Mouse (Mus musculus): ENCODE measurements around the gene Lrtm1. TPM values are rescaled to one million over a fixed set of nuclear protein-coding genes. Genes with fewer than 3 reads are reported as not detected.

Lrtm1 gene
- polyA plus RNA-seq, 1 experiment from 2014 or later: 0.15 TPM

GRCm38 (mm10) chr14:29040606-29041364 lies 22.8 kb downstream of the Lrtm1 start:
- no peak overlapping the region for H3K4me2 ChIP-seq (ENCODE audit: low read depth, severe bottlenecking)
- no peaks in the 10 kb centered on the region for H3K4me1 ChIP-seq (ENCODE audit: control insufficient read depth, insufficient read depth, low read length)
- no peaks in the 10 kb centered on the region for H3K9me3 ChIP-seq (ENCODE audit: control insufficient read depth, low read length)
- H3K9ac ChIP-seq (ENCODE audit: low read length): no peak overlapping the region
- H3K27ac ChIP-seq (replicated peaks; ENCODE audit: low read depth, low read length): no peak overlapping the region
- ATAC-seq (ENCODE audit: insufficient number of reproducible peaks, low FRiP score, low TSS enrichment, low read depth) (no peak), DNase-seq (ENCODE audit: low spot score) (no peak)
- no peaks in the 10 kb centered on the region for H3K36me3 ChIP-seq (ENCODE audit: control insufficient read depth, insufficient read depth, low read length)
- 51% methylated on average over 9 of the region's 9 CpGs for WGBS
- H3K27me3 ChIP-seq (ENCODE audit: control insufficient read depth, insufficient read depth, low read length): no peaks in the 10 kb centered on the region
- H3K4me3 ChIP-seq (ENCODE audit: low read depth, low read length): no peak overlapping the region

- Histone ChIP-seq H3K4me2 (ENCODE audit: low read depth, severe bottlenecking) (no peak overlapping the region), H3K27ac (replicated peaks; ENCODE audit: low read depth, low read length) (no peak overlapping the region), H3K4me1 (ENCODE audit: control insufficient read depth, insufficient read depth, low read length) (no peaks in the 10 kb centered on the region), H3K27me3 (ENCODE audit: control insufficient read depth, insufficient read depth, low read length) (no peaks in the 10 kb centered on the region), H3K9me3 (ENCODE audit: control insufficient read depth, low read length) (no peaks in the 10 kb centered on the region), H3K9ac (ENCODE audit: low read length) (no peak overlapping the region), H3K36me3 (ENCODE audit: control insufficient read depth, insufficient read depth, low read length) (no peaks in the 10 kb centered on the region), H3K4me3 (ENCODE audit: low read depth, low read length) (no peak overlapping the region)
- no peak for ATAC-seq (ENCODE audit: insufficient number of reproducible peaks, low FRiP score, low TSS enrichment, low read depth)
- 85% methylated on average over 1 of the region's 1 CpGs for WGBS
- no peak for DNase-seq (ENCODE audit: low spot score)
These were observed 23.5 kb downstream of the Lrtm1 start for GRCm38 (mm10) chr14:29041498-29041897.

GRCm38 (mm10) chr14:29042355-29042754 lies 24.3 kb downstream of the Lrtm1 start:
- H3K4me2 ChIP-seq (ENCODE audit: low read depth, severe bottlenecking): no peak overlapping the region
- DNase-seq (ENCODE audit: low spot score) (no peak), ATAC-seq (ENCODE audit: insufficient number of reproducible peaks, low FRiP score, low TSS enrichment, low read depth) (no peak)
- no peaks in the 10 kb centered on the region for H3K9me3 ChIP-seq (ENCODE audit: control insufficient read depth, low read length)
- no peak overlapping the region for H3K9ac ChIP-seq (ENCODE audit: low read length)
- no peak overlapping the region for H3K27ac ChIP-seq (replicated peaks; ENCODE audit: low read depth, low read length)
- no peaks in the 10 kb centered on the region for H3K4me1 ChIP-seq (ENCODE audit: control insufficient read depth, insufficient read depth, low read length)
- H3K27me3 ChIP-seq (ENCODE audit: control insufficient read depth, insufficient read depth, low read length): no peaks in the 10 kb centered on the region
- no peak overlapping the region for H3K4me3 ChIP-seq (ENCODE audit: low read depth, low read length)
- 71% methylated on average over 1 of the region's 1 CpGs for WGBS
- H3K36me3 ChIP-seq (ENCODE audit: control insufficient read depth, insufficient read depth, low read length): no peaks in the 10 kb centered on the region

- Histone ChIP-seq H3K27me3 (ENCODE audit: control insufficient read depth, insufficient read depth, low read length) (no peaks in the 10 kb centered on the region), H3K4me3 (ENCODE audit: low read depth, low read length) (no peak overlapping the region), H3K4me1 (ENCODE audit: control insufficient read depth, insufficient read depth, low read length) (no peaks in the 10 kb centered on the region), H3K9me3 (ENCODE audit: control insufficient read depth, low read length) (no peaks in the 10 kb centered on the region), H3K9ac (ENCODE audit: low read length) (no peak overlapping the region), H3K27ac (replicated peaks; ENCODE audit: low read depth, low read length) (no peak overlapping the region), H3K4me2 (ENCODE audit: low read depth, severe bottlenecking) (no peak overlapping the region), H3K36me3 (ENCODE audit: control insufficient read depth, insufficient read depth, low read length) (no peaks in the 10 kb centered on the region)
- no peak for DNase-seq (ENCODE audit: low spot score)
- WGBS: 30% methylated on average over 16 of the region's 16 CpGs
- no peak for ATAC-seq (ENCODE audit: insufficient number of reproducible peaks, low FRiP score, low TSS enrichment, low read depth)
These were observed 34.2 kb downstream of the Lrtm1 start for GRCm38 (mm10) chr14:29051951-29052835.

- Histone ChIP-seq H3K9me3 (ENCODE audit: control insufficient read depth, low read length) (no peaks in the 10 kb centered on the region), H3K27ac (replicated peaks; ENCODE audit: low read depth, low read length) (no peak overlapping the region), H3K4me2 (ENCODE audit: low read depth, severe bottlenecking) (no peak overlapping the region), H3K9ac (ENCODE audit: low read length) (no peak overlapping the region), H3K36me3 (ENCODE audit: control insufficient read depth, insufficient read depth, low read length) (no peaks in the 10 kb centered on the region), H3K27me3 (ENCODE audit: control insufficient read depth, insufficient read depth, low read length) (no peaks in the 10 kb centered on the region), H3K4me3 (ENCODE audit: low read depth, low read length) (no peak overlapping the region), H3K4me1 (ENCODE audit: control insufficient read depth, insufficient read depth, low read length) (no peaks in the 10 kb centered on the region)
- no peak for DNase-seq (ENCODE audit: low spot score)
- no peak for ATAC-seq (ENCODE audit: insufficient number of reproducible peaks, low FRiP score, low TSS enrichment, low read depth)
These were observed 42.7 kb downstream of the Lrtm1 start for GRCm38 (mm10) chr14:29060679-29061078.

GRCm38 (mm10) chr14:29061491-29061890 lies 43.5 kb downstream of the Lrtm1 start:
- H3K27ac ChIP-seq (replicated peaks; ENCODE audit: low read depth, low read length): no peak overlapping the region
- no peaks in the 10 kb centered on the region for H3K36me3 ChIP-seq (ENCODE audit: control insufficient read depth, insufficient read depth, low read length)
- DNase-seq (ENCODE audit: low spot score): no peak
- no peaks in the 10 kb centered on the region for H3K27me3 ChIP-seq (ENCODE audit: control insufficient read depth, insufficient read depth, low read length)
- ATAC-seq (ENCODE audit: insufficient number of reproducible peaks, low FRiP score, low TSS enrichment, low read depth): no peak
- H3K4me3 ChIP-seq (ENCODE audit: low read depth, low read length): no peak overlapping the region
- H3K9ac ChIP-seq (ENCODE audit: low read length): no peak overlapping the region
- no peaks in the 10 kb centered on the region for H3K4me1 ChIP-seq (ENCODE audit: control insufficient read depth, insufficient read depth, low read length)
- no peak overlapping the region for H3K4me2 ChIP-seq (ENCODE audit: low read depth, severe bottlenecking)
- H3K9me3 ChIP-seq (ENCODE audit: control insufficient read depth, low read length): no peaks in the 10 kb centered on the region
- 89% methylated on average over 1 of the region's 1 CpGs for WGBS

- Histone ChIP-seq H3K9me3 (ENCODE audit: control insufficient read depth, low read length) (no peaks in the 10 kb centered on the region), H3K27ac (replicated peaks; ENCODE audit: low read depth, low read length) (no peak overlapping the region), H3K27me3 (ENCODE audit: control insufficient read depth, insufficient read depth, low read length) (no peaks in the 10 kb centered on the region), H3K4me3 (ENCODE audit: low read depth, low read length) (no peak overlapping the region), H3K36me3 (ENCODE audit: control insufficient read depth, insufficient read depth, low read length) (no peaks in the 10 kb centered on the region), H3K4me1 (ENCODE audit: control insufficient read depth, insufficient read depth, low read length) (no peaks in the 10 kb centered on the region), H3K4me2 (ENCODE audit: low read depth, severe bottlenecking) (no peak overlapping the region), H3K9ac (ENCODE audit: low read length) (no peak overlapping the region)
- no peak for DNase-seq (ENCODE audit: low spot score)
- ATAC-seq (ENCODE audit: insufficient number of reproducible peaks, low FRiP score, low TSS enrichment, low read depth): no peak
- 79% methylated on average over 2 of the region's 2 CpGs for WGBS
These were observed 44.7 kb downstream of the Lrtm1 start for GRCm38 (mm10) chr14:29062676-29063075.

GRCm38 (mm10) chr14:29073747-29074146 lies 55.7 kb downstream of the Lrtm1 start:
- WGBS: 69% methylated on average over 4 of the region's 4 CpGs
- Histone ChIP-seq H3K4me1 (ENCODE audit: control insufficient read depth, insufficient read depth, low read length) (peaks cover 5% of the 10 kb centered on the region; the same call in 1 of the 2 replicates), H3K27ac (replicated peaks; ENCODE audit: low read depth, low read length) (no peak overlapping the region)

More at GRCm38 (mm10) chr14:29073747-29074146, 55.7 kb downstream of the Lrtm1 start:
- DNase-seq (ENCODE audit: low spot score) (no peak), ATAC-seq (ENCODE audit: insufficient number of reproducible peaks, low FRiP score, low TSS enrichment, low read depth) (no peak)
- Histone ChIP-seq H3K36me3 (ENCODE audit: control insufficient read depth, insufficient read depth, low read length) (no peaks in the 10 kb centered on the region), H3K9ac (ENCODE audit: low read length) (no peak overlapping the region), H3K9me3 (ENCODE audit: control insufficient read depth, low read length) (no peaks in the 10 kb centered on the region), H3K4me2 (ENCODE audit: low read depth, severe bottlenecking) (no peak overlapping the region), H3K4me3 (ENCODE audit: low read depth, low read length) (no peak overlapping the region), H3K27me3 (ENCODE audit: control insufficient read depth, insufficient read depth, low read length) (no peaks in the 10 kb centered on the region)
